Mouse (Mus musculus) 416B (cell line): ENCODE results near the gene Hand1.

Experiments
- DNase-seq: peaks from one replicate; pipeline ENCODE4 v3.0.0; 2011; ENCODE audit warnings: low read depth

Gene Hand1

DNA sequence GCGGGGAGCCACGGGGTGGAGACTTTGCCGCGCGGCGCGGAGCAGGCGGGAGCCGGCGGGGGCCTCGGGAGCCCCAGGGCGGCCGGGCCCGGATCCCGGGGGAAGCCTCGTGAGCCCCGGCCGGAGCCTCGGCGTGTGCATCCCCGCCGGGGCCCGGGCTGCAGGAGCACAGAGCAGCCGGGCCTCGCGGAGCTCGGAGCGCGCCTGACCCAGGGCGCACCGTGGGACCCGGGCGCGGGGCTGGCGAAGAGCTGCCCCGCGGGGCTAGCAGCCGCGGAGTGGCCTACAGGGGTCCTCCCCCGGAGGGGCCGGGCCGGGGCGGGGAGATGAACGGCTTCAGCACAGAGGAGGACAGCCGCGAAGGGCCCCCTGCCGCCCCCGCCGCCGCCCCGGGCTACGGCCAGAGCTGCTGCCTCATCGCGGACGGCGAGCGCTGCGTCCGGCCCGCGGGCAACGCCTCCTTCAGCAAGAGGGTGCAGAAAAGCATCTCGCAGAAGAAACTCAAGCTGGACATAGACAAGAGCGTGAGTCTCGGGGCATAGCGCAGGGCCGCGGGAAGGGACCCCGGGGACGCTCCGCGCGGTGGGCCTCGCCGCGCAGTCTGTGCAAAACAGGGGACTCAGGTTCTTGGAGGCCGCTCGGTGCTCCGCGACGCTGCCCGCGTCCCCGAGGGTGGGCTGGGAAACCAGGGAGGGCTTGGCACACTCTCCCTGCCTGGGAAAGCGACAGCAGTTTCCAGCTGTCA is 30.7 kb downstream of the Hand1 start:
- peak; percentile 37 for DNase-seq

DNA sequence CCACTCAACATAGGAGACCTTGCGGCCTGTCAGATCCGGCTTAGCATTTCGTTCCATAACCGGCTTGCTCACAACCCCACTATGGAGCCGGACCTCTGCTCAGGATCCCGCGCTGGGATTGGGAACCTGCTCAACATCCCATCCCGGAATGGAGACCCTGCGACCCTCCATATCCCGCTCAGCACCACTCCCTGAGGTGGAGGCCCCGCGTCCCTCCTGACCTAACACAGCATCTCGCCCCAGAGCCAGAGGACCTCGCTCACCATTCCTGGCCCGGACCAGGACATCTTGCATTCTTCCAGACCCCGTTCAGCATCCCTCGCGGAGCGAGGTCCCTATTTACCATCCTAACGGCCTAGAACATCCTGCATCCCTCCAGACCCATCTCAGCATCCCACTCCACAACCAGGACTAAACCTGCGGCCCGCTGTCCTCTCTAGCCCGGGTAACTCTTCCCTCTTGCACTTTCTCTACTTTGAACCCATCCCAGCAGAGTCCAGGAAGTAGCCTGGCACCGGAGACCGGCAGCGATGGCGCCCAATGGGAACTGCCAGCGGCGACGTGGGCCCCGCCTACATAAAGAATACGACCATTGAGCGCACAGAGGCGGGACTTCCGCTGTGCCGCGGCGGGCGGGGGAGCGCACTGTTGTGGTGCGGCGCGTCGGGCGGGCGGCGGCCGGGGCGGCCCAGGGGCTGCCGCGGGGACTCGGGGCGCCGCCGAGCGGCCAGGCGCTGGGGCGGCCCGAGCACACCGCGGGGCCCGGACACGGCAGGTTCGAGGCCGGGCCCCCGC is 31.4 kb downstream of the Hand1 start, which contains the start of gene Sap30l:
TSS of gene Sap30l (plus strand) at position 667 of the 795 bp plus-strand sequence.
- peak; percentile 94 for DNase-seq

DNA sequence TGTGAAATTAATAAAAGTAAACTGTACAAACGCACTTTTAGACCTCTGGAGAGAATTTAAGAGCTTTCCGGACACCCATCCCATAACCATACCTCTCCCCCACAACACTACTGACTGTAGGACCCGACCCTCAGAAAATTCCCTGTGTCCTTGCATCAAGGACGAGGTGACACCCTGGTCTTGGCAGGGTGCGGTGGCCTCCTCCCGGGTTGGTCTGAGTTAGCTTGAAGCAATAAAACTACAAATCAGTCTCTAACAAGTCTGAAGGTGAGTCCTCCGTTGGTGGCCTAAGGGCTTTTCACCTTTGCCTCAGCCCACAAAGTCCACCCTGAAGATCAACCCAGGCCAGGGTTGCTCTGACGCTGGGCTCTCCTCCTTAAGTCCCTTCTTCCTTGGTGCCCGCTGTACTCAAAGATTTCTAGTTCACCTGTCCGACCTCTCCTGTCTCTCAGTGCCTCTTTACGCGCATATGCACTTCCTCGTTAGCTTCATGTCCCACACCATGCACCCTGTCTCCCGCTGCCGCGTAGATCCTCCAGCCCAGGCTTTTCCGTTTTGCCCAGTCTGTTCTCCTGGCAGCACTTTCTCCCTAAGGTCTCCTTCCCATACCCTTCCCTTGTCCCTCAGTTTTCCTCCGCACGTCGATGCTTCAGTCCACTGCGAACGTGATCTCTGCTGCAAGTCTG is 32.2 kb downstream of the Hand1 start:
- no peak for DNase-seq

DNA sequence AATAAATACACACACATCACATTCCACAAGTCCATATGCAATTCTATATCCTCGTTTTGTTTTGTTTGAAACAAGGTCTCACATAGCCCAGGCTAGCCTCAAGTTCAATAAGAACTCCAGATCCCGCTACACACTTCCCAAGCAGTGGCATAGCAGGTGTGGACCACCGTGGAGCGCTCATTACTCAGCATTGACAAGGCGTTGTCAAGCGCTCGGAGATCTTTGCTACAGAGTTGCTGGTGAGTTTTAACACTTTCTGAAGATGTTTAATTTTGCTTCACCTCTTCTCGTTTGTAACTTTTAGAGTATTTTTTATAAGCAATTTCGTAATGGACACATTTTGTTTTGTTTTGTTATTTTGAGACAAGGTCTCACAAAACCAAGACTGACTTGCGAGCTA is 33.2 kb downstream of the Hand1 start:
- no peak for DNase-seq

- DNase-seq: no peak
These were observed 34.8 kb downstream of the Hand1 start for GRCm38 (mm10) chr11:57797828-57798227.

GRCm38 (mm10) chr11:57795086-57795485 is 37.5 kb downstream of the Hand1 start:
- DNase-seq: no peak

- DNase-seq: peak; percentile 77
These were observed 41.6 kb downstream of the Hand1 start for GRCm38 (mm10) chr11:57790866-57791535.

DNA sequence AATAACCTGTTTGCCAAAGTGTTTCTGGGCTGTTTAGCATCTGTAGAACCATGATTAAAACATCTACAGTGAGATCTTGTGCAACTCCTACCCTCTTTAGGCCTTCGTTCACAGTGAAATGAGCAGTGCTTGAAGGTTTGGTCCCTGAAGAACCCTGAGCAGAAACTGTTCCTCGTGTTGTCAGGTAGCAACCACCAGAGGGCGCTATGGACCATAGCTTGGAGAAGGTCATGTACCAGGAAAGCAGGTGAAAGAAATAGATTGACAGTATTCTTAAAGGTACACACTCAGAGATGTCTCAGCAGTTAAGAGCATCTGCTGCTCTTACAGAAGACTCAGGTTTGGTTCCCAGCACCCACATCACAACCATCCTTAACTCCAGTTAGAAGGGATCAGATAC is 44.7 kb downstream of the Hand1 start:
- DNase-seq: peak; percentile 64

- DNase-seq: no peak
These were observed 45.8 kb downstream of the Hand1 start for GRCm38 (mm10) chr11:57786616-57787418.

- DNase-seq: no peak
These were observed 52.8 kb downstream of the Hand1 start for GRCm38 (mm10) chr11:57779824-57780223.
